Mouse (Mus musculus): Measurements from ENCODE around the gene Stk36. TPM values are rescaled to one million over a fixed set of nuclear protein-coding genes. Genes with fewer than 3 reads are reported as not detected.

Gene Stk36
- polyA plus RNA-seq, 1 experiment from 2014 or later: 12.5 TPM

DNA sequence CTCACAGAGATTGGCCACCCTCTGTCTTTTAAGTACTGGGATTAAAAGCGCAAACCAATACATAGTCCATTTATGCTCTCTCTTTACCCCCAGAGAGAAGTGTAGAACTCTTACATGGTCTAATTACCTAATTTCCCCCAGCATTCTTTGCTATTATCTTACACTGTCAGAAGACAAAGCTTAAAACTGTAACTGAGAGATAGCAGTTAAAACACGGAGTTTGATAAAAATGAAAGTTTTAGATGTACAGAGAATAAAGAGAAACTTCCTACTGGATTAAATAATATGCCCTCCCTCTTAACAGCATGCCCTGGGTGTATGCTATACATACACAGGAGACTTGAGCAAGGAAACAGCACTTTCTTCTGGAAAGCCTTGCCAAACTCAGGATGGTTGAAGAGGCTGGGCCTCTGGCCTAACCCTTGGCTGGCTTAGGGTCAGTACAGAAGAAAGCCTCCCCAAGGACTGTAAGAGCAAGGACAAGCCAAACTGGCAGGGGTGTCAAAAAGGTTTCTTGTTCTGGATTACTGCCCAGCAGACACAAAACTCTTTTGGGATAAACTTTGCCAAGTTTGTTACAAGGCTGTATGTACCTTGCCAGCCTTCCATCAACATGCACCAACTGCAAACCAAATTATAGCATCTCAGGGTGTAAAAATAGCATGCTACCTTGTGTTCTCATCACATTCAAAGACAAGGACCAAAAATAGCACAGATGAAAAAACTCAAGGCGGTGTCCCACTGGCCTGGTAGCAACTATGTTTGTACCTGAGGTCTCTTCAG is 16.4 kb upstream of the Stk36 start:
- H3K9ac ChIP-seq (replicated peaks; ENCODE audit: low read depth): no peak overlapping the region
- no peak overlapping the region for H3K4me2 ChIP-seq (replicated peaks; ENCODE audit: low read depth, low read length)

DNA sequence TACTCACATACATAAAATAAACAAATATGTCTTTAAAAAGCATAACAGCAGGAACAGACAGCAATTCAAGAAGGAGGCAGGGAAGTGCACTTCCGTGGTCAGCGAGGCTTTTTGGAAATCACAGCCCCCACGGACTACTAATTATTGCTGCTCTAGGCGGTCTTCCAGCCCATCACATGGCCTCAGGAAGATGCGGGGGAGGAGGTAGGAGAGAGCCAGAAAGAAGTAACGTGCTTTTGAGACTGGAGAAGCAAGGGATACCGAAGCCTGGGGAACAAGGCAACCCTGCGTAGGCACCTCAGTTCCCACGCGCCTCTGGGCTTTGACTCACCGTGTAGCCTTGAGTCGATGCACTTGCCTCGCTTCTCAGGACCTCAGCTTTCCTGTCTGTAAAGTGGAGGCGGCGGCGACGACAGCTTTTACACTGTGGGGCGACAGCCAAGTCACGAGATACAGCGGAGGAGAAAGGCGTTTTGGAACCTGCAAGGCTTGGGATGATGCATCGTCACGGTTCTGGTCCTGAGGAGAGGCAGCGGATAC is 13.9 kb upstream of the Stk36 start:
- no peak for ATAC-seq
- peaks cover 5% of the 10 kb centered on the region; the same call in 1 of the 2 replicates for H3K4me1 ChIP-seq (ENCODE audit: insufficient read depth, low read depth, low read length)
- under 1% methylated on average over 24 of the region's 24 CpGs for whole genome bisulfite sequencing
- TF ChIP-seq EP300 (IDR thresholded peaks at IDR 0.05) (no peak), CTCF (IDR thresholded peaks at IDR 0.05) (no peak)
- H3K27ac ChIP-seq (ENCODE audit: low read length): peak overlapping the region; percentile 55
- H3K9ac ChIP-seq (replicated peaks; ENCODE audit: low read depth): peak overlapping the region; percentile 41
- peaks cover 8% of the 10 kb centered on the region; the same call in 1 of the 2 replicates for H3K36me3 ChIP-seq (ENCODE audit: insufficient read depth, low read length)
- H3K4me2 ChIP-seq (replicated peaks; ENCODE audit: low read depth, low read length): peak overlapping the region; percentile 72
- DNase-seq (ENCODE audit: low spot score): peak; percentile 26
- no peaks in the 10 kb centered on the region for H3K27me3 ChIP-seq (replicated peaks; ENCODE audit: insufficient read depth, low read length)
- peak overlapping the region; percentile 72 for H3K4me3 ChIP-seq (ENCODE audit: low read depth, low read length)
- no peaks in the 10 kb centered on the region for H3K9me3 ChIP-seq (ENCODE audit: low read length)

More for the DNA sequence above, 16.4 kb upstream of the Stk36 start:
- Histone ChIP-seq H3K36me3 (ENCODE audit: insufficient read depth, low read length) (peaks cover 5% of the 10 kb centered on the region; the same call in 1 of the 2 replicates), H3K9me3 (ENCODE audit: low read length) (no peaks in the 10 kb centered on the region), H3K4me3 (ENCODE audit: low read depth, low read length) (no peak overlapping the region), H3K4me1 (ENCODE audit: insufficient read depth, low read depth, low read length) (peaks cover 5% of the 10 kb centered on the region; the same call in 1 of the 2 replicates), H3K27ac (ENCODE audit: low read length) (no peak overlapping the region), H3K27me3 (replicated peaks; ENCODE audit: insufficient read depth, low read length) (no peaks in the 10 kb centered on the region)
- TF ChIP-seq EP300 (IDR thresholded peaks at IDR 0.05) (no peak), CTCF (IDR thresholded peaks at IDR 0.05) (no peak)
- no peak for ATAC-seq
- WGBS: 87% methylated on average over 3 of the region's 3 CpGs
- no peak for DNase-seq (ENCODE audit: low spot score)

DNA sequence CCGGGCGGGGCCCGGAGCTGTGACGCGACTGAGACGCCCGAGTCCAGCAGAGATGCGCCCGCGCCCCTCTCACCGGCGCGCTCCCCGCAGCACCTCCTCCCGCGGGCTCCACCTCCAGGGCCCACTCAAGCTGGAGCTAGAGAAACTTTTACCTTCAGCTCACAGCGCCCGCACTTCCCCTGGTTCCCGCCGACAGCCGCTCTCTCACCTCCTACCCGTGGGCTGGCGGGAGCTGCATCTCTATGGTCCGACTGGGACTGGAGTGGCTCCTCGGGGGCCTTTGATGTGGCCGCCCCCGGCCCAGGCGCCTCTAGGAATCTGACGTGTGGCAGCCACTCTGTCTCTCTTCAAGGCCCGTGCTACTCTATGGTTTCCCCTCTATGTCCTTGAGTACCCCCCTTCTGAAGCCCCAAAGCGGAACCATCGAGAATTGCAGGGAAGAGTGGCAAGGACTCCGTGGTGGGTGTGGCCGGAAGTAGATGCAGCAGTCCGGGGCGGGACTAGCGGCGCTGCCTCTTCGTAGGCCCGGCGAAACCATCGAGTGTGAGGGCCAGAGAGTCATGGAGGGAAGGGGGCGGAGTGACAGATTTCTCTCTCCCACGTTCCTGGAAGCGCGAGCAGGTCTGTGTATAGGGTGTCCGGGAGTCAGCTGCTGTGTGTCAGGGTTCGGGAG is 13.3 kb upstream of the Stk36 start, which contains the start of the genes Zfp142 and Bcs1l:
Zfp142 (minus strand) TSS at position 474 of the 673 bp plus-strand sequence.
Bcs1l (plus strand) TSS at position 517 of the 673 bp plus-strand sequence.
- Histone ChIP-seq H3K4me2 (replicated peaks; ENCODE audit: low read depth, low read length) (peak within 1 kb of the TSS; percentile 72), H3K27me3 (replicated peaks; ENCODE audit: insufficient read depth, low read length) (no peaks in the 10 kb centered on the region), H3K4me1 (ENCODE audit: insufficient read depth, low read depth, low read length) (peaks cover 5% of the 10 kb centered on the region; the same call in 1 of the 2 replicates), H3K27ac (ENCODE audit: low read length) (peak within 1 kb of the TSS; percentile 55), H3K9ac (replicated peaks; ENCODE audit: low read depth) (peak within 1 kb of the TSS; percentile 50), H3K9me3 (ENCODE audit: low read length) (no peaks in the 10 kb centered on the region), H3K4me3 (ENCODE audit: low read depth, low read length) (peak within 1 kb of the TSS; percentile 72), H3K36me3 (ENCODE audit: insufficient read depth, low read length) (peaks cover 8% of the 10 kb centered on the region; the same call in 1 of the 2 replicates)
- peak; percentile 40 for TF ChIP-seq CTCF (IDR thresholded peaks at IDR 0.05)
- peak; percentile 80 for TF ChIP-seq EP300 (IDR thresholded peaks at IDR 0.05)
- WGBS: 0% methylated on average over 48 of the region's 48 CpGs
- peak; percentile 98 for ATAC-seq
- DNase-seq (ENCODE audit: low spot score): peak; percentile 100

GRCm38 (mm10) chr1:74594434-74594833 is 6.8 kb upstream of the Stk36 start:
- Histone ChIP-seq H3K4me2 (replicated peaks; ENCODE audit: low read depth, low read length) (no peak overlapping the region), H3K27ac (ENCODE audit: low read length) (no peak overlapping the region), H3K4me1 (ENCODE audit: insufficient read depth, low read depth, low read length) (no peaks in the 10 kb centered on the region), H3K36me3 (ENCODE audit: insufficient read depth, low read length) (peaks cover 40% of the 10 kb centered on the region), H3K27me3 (replicated peaks; ENCODE audit: insufficient read depth, low read length) (no peaks in the 10 kb centered on the region), H3K4me3 (ENCODE audit: low read depth, low read length) (no peak overlapping the region), H3K9me3 (ENCODE audit: low read length) (no peaks in the 10 kb centered on the region), H3K9ac (replicated peaks; ENCODE audit: low read depth) (no peak overlapping the region)
- no peak for DNase-seq (ENCODE audit: low spot score)
- no peak for ATAC-seq
- WGBS: 61% methylated on average over 8 of the region's 8 CpGs
- TF ChIP-seq EP300 (IDR thresholded peaks at IDR 0.05) (no peak), CTCF (IDR thresholded peaks at IDR 0.05) (no peak)

DNA sequence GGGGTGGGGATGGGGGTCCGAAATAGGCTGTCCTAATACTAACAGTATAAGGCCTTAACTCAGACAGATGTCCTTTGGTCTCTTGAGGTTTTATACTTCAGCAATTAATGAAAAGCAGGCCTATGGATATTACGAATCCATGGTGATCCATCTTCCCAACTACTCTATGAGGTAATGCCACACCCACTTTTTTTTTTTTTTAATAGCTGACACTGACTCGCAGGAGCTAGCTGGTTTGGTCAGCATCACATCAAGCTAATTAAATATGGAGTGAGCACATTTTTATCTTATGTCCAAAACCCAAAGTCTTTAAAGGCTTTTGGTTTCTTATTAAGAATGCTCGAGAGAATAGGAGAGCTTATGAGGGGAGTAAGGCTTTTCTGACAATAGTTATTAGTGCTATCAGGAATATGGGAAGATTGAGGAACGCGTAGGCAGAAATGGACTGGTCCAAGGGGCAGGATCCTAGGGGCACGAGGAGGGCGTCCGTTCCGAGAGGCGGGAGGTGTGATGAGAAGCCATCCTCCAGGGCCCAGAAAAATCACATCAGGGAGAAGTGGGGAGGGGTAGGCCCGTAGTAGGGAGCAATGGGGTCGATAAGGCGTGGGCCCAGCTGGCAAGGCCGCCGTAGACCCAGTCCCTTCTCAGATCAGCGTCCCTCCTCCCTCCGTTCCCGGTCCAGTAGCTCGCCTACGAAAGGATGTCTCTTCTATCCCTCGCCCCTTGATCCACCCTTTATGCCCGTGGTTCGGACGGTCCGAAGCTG is 561 bp upstream of the Stk36 start:
- TF ChIP-seq EP300 (IDR thresholded peaks at IDR 0.05) (no peak), CTCF (IDR thresholded peaks at IDR 0.05) (no peak)
- DNase-seq (ENCODE audit: low spot score) (peak; percentile 13), ATAC-seq (peak; percentile 52; the same call in 1 of the 2 replicates)
- no peaks in the 10 kb centered on the region for H3K9me3 ChIP-seq (ENCODE audit: low read length)
- H3K36me3 ChIP-seq (ENCODE audit: insufficient read depth, low read length): peaks cover 11% of the 10 kb centered on the region; the same call in 1 of the 2 replicates
- peak overlapping the region; percentile 66 for H3K9ac ChIP-seq (replicated peaks; ENCODE audit: low read depth)
- no peaks in the 10 kb centered on the region for H3K27me3 ChIP-seq (replicated peaks; ENCODE audit: insufficient read depth, low read length)
- H3K4me1 ChIP-seq (ENCODE audit: insufficient read depth, low read depth, low read length): peaks cover 8% of the 10 kb centered on the region
- H3K4me3 ChIP-seq (ENCODE audit: low read depth, low read length): peak overlapping the region; percentile 70
- 7% methylated on average over 24 of the region's 26 CpGs for WGBS
- peak overlapping the region; percentile 57 for H3K27ac ChIP-seq (ENCODE audit: low read length)
- H3K4me2 ChIP-seq (replicated peaks; ENCODE audit: low read depth, low read length): peak overlapping the region; percentile 77
